Mouse (Mus musculus) thymus, postnatal 25 days (tissue): Measurements from ENCODE around the gene Padi1.

ENCODE experiments used
- DNase-seq: peaks from one replicate; pipeline ENCODE4 v3.0.0; 2022

Padi1 gene

DNA sequence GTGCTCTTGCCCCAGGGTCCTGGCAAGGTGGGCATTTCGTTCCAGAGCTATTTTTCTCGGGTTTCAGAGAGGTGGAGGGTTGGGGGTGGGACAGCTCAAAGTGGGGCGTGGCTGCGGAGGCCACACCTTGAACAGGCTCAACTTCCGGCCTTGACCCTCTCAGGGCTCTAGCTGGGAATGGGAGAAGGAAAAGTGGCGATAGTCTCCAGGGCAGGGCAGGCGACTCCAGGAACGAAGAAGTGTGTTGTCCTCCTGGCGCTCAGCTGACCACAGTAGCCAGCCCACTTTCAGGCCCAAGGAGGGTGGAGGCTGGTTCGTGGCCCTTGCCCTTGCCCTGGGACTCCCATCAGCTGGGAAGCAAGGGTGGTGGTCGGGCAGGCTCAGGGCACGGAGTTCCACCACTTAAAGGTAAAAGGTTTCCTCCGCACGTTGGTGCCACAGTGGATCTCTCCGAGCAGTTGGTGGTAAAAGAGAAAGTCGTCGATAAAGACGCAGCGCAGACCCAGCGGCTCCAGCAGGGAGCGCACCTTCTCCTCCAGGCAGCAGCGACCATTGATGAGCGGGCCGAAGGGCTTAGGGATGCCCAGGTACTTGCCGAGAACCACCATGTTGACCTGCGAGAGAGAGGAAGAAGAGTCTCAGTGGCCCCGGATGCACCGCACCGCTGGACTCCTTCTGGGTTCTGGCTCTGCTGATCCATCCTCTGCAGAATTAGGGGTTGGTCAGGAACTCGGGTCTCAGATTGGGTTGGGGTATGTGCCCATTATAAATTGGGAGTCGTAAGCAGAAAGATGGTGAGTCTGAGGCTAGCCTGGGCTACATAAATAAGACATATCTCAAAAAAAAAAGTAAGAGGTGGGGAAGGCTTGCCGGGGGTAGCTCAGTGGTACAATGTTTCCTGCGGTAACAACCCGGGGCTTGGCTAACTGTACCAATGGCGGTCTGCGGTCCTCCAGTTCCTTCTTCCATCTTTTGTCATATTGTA is 31.0 kb downstream of the Padi1 start:
- peak; percentile 55 for DNase-seq

- DNase-seq: no peak
Measured at GRCm38 (mm10) chr4:140813358-140814185, 32.0 kb downstream of the Padi1 start.

- no peak for DNase-seq
Measured at GRCm38 (mm10) chr4:140812609-140813008, 33.0 kb downstream of the Padi1 start.

DNA sequence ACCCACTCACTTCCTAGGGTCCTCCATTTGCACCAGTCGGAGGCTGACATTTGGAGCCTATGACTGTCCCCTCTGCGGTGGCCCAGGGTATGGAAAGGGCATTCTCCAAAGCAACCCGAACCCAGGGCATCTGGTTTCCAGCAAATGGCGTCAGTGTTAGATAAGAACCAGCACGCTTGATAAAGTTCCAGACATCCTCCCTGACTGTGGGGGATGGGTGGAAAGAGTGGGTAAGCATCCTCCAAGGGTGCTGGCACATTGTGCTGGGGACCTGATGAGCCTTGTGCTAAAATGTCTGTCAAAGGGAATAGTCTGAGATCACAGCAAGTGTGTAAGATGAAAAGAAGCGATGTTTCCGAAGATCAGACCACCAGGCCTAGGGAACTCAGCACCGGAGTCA is 33.4 kb downstream of the Padi1 start:
- DNase-seq: no peak

GRCm38 (mm10) chr4:140810458-140811260 is 34.9 kb downstream of the Padi1 start, which contains the start of gene Padi3:
Gene Padi3, minus strand, starts transcription at chr4:140810648.
- peak; percentile 73 for DNase-seq

- DNase-seq: no peak
Measured at GRCm38 (mm10) chr4:140809118-140809517, 36.5 kb downstream of the Padi1 start.

- DNase-seq: no peak
Measured at GRCm38 (mm10) chr4:140804601-140805000, 41.0 kb downstream of the Padi1 start.

DNA sequence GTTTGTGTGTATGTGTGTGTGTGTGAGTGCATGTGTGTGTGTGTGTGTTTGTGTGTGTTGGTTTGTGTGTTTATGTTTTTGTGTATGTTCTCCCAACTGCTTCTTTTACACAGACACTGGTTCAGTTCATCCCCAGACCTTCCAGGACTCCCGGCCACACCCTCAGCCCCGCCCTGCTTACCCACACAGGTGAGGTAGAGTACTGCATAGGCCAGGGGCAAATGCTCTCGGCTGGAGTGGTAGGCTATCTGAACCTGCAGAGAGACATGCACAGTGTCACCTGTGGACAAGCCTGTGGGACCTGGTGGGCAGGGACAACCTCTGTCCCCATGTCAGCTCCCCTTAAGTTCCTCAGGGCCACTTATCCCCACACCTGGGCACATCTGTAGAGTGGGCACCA is 44.2 kb downstream of the Padi1 start:
- no peak for DNase-seq

- DNase-seq: no peak
Measured at GRCm38 (mm10) chr4:140796786-140797185, 48.8 kb downstream of the Padi1 start.

DNA sequence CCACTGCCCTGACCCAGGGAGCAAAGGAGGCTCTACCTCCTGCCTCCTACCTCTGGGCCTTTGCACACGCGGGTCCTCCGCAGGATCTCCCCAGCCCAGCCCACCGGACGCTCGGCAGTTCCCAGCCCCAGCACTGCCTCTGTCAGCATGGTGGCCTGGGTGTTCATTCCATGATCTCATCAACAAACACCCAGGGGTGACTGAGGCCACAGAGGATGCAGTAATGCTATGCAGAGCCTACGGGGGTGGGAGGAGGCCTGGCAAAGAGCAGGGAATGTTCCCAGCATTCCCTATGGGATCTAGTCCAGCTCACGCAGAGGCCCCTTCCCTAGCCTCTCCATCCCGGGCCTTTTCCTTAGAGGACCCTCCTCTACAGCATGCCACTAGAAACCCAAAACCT is 50.9 kb downstream of the Padi1 start:
- DNase-seq: no peak

DNA sequence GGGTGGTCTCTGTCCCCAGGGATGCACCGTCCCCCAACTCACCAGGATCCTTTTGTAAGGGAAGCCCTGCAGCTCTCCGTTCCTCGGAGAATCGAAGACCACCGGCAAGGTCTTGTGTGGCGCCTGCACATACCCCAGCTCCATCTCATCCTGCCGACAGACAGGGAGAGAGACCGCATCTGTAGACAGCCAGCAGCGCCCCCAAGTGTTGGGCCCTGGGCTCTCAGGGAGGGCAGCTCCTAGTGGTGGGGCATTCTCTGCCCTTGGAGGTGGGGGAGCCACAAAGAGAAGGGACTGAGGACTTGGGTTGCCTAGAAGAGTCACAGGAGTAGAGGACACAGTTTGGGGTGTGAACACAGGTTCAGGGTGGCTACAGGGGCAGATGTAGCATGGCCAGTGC is 51.8 kb downstream of the Padi1 start:
- no peak for DNase-seq

DNA sequence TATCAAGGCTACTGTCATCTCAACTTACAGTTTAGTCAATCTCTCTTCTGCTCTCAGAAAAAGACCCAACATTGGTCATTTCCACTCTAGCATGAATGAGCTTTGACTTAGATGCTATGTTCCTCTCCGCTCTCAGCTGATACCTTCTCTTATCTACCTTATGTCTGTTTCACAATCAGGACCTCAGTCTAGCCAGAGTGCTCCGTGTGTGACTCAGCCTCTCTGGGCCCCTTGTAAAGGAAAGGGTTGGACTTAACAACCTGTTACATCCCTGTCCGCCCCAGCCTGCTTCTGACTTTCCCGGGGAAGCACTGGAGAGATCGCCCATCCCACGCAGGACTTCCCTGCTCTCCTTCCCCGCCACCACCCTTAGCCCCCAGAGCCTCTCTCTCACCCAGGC is 53.0 kb downstream of the Padi1 start:
- no peak for DNase-seq

DNA sequence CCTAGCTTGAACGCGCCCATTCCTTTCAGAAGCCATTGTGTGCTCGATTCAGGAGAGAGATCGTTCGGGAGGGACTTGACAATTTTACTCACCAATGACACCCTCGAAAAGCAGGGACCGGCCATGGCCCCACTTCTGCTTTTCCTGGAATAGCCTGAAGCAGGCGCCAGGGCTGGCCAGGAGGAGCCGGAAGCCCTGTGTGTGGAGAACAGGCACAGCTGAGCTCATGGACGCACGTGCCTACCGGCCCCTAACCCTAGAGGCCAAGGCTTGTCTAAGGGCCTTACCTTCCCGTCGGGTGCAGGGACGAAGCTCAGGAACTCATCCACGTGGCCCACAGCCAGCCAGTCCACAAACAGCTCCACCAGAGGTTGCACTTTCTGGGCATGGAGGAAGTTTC is 54.5 kb downstream of the Padi1 start:
- DNase-seq: no peak

DNA sequence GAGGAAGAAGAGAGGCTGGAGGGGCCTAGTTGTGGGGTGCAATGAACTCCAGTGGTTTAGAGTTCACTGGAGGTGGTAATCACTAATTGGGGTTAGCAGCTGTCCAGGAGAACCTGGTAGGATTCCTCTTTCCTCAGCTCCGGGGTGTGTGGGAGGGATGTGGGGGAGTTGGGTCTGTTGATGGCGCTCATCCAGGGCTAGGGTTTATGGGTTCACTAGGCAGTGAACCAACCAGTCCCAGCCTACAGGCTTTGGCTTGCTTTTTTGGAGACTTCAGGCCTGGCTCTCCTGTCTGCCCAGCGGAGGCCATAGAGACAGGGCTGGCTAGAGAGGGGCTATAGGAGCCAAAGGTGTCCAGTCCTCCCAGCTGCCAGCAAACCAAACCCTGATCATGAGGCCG is 55.6 kb downstream of the Padi1 start:
- no peak for DNase-seq

DNA sequence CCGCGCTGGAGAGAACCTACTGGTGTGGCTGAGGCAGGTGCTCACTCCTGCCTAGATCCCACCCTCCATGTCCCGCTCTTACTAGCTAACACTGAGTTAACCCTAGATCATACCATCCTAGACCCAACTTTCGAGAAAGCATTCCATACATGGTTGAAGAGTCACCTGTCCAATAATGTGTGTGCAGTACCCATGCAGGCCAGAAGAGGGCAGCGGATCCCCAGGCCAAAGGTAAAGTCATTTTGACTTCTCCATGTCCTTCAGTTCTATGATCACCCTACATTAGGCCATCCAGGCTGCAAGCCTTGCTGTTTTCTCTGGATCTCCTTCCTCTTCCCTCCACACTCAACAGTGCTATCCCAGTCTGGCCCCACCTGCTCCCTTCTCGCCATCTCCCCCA is 56.6 kb downstream of the Padi1 start:
- peak; percentile 83 for DNase-seq

DNA sequence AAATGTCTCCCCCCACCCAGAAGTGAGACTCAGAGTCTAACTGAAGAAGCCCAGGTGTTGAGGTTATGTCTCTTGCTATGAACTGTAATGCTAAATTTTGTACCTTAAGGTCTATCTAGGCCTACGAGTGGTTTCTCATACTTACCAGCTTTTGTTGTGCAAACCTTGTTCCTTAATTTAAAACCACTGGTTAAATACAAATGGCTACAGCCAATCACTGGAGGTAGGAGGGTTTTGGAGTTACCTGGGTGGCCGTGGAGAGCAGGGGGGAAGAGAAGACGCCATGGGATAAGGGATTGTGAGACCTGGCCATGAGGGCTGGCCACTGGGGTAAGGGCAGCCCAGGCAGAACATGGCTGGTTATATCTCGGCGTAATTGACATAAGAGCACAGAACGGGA is 57.3 kb downstream of the Padi1 start:
- DNase-seq: no peak

- DNase-seq: no peak
Measured at GRCm38 (mm10) chr4:140787414-140787813, 58.2 kb downstream of the Padi1 start.

- no peak for DNase-seq
Measured at GRCm38 (mm10) chr4:140785217-140785616, 60.4 kb downstream of the Padi1 start.

DNA sequence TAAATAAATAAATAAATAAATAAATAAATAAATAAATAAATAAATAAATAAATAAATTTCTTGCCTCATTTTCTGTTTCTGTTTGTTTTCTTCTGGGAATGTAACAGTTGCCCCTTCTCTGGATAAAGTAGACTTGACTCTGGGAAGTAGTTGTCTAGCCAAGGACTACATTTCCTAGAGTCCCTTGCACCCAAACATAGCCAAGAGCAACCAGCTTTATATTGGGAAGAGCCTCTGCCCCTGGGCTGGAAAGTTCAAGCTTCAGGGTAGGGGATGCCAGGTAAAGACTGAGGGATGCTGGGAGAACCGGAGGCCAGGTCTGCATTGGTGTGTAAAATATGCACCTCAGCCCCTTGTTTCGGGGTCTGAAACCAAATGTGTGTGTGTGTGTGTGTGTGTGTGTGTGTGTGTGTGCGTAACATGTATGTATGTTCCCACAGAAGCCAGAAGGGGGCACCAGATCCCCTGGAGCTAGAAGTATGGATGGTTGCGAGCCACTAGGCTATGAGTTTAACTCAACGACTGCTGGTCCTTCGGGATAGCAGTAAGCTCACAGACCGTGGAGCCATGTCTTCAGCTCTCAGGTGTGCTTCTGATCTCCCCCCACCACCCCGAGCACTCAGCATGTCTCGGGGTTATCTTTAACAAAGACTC is 61.2 kb downstream of the Padi1 start:
- DNase-seq: no peak

DNA sequence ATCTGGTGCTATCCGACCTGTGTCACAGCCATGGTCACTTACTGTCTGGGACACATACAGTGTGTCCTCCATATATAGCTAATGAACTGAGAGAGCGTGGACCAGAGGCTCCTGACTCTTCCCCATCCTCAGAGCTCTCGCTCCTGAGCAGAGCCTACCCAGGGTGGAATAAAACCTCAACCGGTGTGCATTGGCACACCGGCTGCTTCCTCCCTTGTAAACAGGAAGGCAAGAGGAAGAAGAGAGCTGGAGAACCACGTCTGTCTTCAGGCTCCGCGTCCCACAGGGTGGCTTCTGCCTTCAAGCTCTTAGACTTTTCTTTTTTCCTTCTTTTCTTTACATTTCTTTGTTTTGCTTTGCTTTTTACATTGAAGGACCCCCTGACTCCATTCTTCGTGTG is 62.8 kb downstream of the Padi1 start:
- DNase-seq: peak; percentile 54

GRCm38 (mm10) chr4:140780507-140780906 is 65.1 kb downstream of the Padi1 start:
- DNase-seq: no peak

GRCm38 (mm10) chr4:140779803-140780397 is 65.7 kb downstream of the Padi1 start:
- no peak for DNase-seq
